Mouse (Mus musculus) heart, postnatal 0 days (tissue): ENCODE measurements around the gene A730049H05Rik. TPM values are rescaled to one million over a fixed set of nuclear protein-coding genes. Genes with fewer than 3 reads are reported as not detected.

Experiments
- ATAC-seq: fragments of 200-750 bp; cut with Nextera tagmentation; 2 replicates; pipeline ENCODE4 v1.8.0; 2017; ENCODE audit warnings: low read depth, moderate number of reproducible peaks, moderate library complexity; ENCODE audit not compliant: insufficient read depth
- DNase-seq: peaks from one replicate; pipeline ENCODE4 v3.0.0-alpha.2; 2016; ENCODE audit warnings: low spot score
- H3K27ac ChIP-seq: fragments of 300-500 bp; sonication (generic); 2 replicates; pipeline ENCODE4 v1.5.1; 2014; ENCODE audit warnings: low read depth, mild to moderate bottlenecking
- H3K27me3 ChIP-seq: fragments of 300-500 bp; sonication (generic); 2 replicates; pipeline ENCODE4 v1.6.1; 2014; ENCODE audit warnings: low read length, mixed read lengths; ENCODE audit not compliant: control insufficient read depth, insufficient read depth
- H3K36me3 ChIP-seq: fragments of 300-500 bp; sonication (generic); replicated peaks from 2 replicates; pipeline ENCODE4 v1.6.1; 2014; ENCODE audit warnings: low read length, mixed read lengths; ENCODE audit not compliant: control insufficient read depth, insufficient read depth
- H3K4me1 ChIP-seq: fragments of 300-500 bp; sonication (generic); 2 replicates; pipeline ENCODE4 v1.6.1; 2014; ENCODE audit warnings: antibody characterized with exemption; ENCODE audit not compliant: control insufficient read depth, insufficient read depth
- H3K4me2 ChIP-seq: fragments of 300-500 bp; sonication (generic); 2 replicates; pipeline ENCODE4 v1.6.1; 2014; ENCODE audit warnings: low read depth, mild to moderate bottlenecking, low read length, moderate library complexity
- H3K4me3 ChIP-seq: fragments of 300-500 bp; sonication (generic); 2 replicates; pipeline ENCODE4 v1.5.1; 2014; ENCODE audit warnings: low read depth, low read length
- H3K9ac ChIP-seq: fragments of 300-500 bp; sonication (generic); replicated peaks from 2 replicates; pipeline ENCODE4 v1.6.1; 2014; ENCODE audit warnings: low read depth, low read length, mixed read lengths
- H3K9me3 ChIP-seq: fragments of 300-500 bp; sonication (generic); replicated peaks from 2 replicates; pipeline ENCODE4 v1.6.1; 2016; ENCODE audit warnings: low read length; ENCODE audit not compliant: control insufficient read depth
- CTCF ChIP-seq: IDR thresholded peaks from 2 replicates; pipeline ENCODE4 v1.5.1; 2016; ENCODE audit warnings: antibody characterized with exemption, control low read depth, low read depth
- EP300 ChIP-seq: IDR thresholded peaks from 2 replicates; pipeline ENCODE4 v1.6.1; 2016; ENCODE audit warnings: antibody characterized with exemption, low read depth
- WGBS: fragments of 180-500 bp; shearing (Covaris S2); extraction: QIAGEN DNeasy Blood & Tissue Kit; methylation state at CpG from one replicate; pipeline ENCODE4 v1.1.7; 2014; 5-methylcytosine and 5-hydroxymethylcytosine counted together
- polyA plus RNA-seq: library from polyadenylated mRNA; unstranded; fragments of >200 nt; fragmentation: Nextera tagmentation; extraction: Ambion mirVana; gene quantifications from 2 replicates; pipeline ENCODE4 v1.2.1, GENCODE M21; 2015
- total RNA-seq: library from RNA; depleted of rRNA; stranded (reverse); fragments of >200 nt; gene quantifications from 2 replicates; pipeline ENCODE4 v1.2.3, GENCODE M21; 2014; ENCODE audit warnings: low replicate concordance

The A730049H05Rik gene
- total and polyA plus RNA-seq, 2 experiments from 2014 or later, result 0.46 to 1.7 TPM

- no peak overlapping the region for H3K4me3 ChIP-seq
Measured at GRCm38 (mm10) chr6:92846614-92847013, 30.3 kb downstream of the A730049H05Rik start.

GRCm38 (mm10) chr6:92849208-92849607, 32.9 kb downstream of the A730049H05Rik start:
- ATAC-seq, result peak; percentile 36; the same call in 1 of the 2 replicates

More at GRCm38 (mm10) chr6:92846614-92847013, 30.3 kb downstream of the A730049H05Rik start:
- no peak overlapping the region for H3K9ac ChIP-seq
- H3K4me1 ChIP-seq, result peaks cover 36% of the 10 kb centered on the region
- ATAC-seq (no peak), DNase-seq (no peak)
- WGBS, result 26% methylated on average over 4 of the region's 4 CpGs
- H3K9me3 ChIP-seq, result no peaks in the 10 kb centered on the region
- H3K4me2 ChIP-seq, result no peak overlapping the region
- H3K36me3 ChIP-seq, result peaks cover 27% of the 10 kb centered on the region
- peak overlapping the region; percentile 74 for H3K27ac ChIP-seq
- H3K27me3 ChIP-seq, result no peaks in the 10 kb centered on the region
- TF ChIP-seq EP300 (no peak), CTCF (no peak)

DNA sequence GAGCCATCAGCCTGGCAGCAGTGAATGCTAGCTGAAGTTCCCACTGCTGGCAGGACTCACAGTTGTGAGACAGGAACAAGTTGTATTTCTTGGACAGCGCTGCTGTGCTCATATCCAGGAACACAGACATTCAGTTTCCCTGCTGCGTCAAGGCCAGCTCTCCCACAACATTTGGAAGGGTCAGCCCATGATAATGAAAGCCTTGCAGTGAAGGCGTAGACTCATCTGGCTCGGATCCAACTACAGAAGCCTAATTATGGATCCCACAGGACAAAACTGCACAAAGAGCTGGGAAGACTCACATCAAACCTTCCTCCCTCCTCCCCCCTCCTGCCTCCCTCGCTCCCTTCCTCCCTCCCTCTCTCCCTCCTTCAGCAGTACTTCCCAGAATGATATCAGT, 34.0 kb downstream of the A730049H05Rik start:
- under 1% methylated on average over 5 of the region's 5 CpGs for WGBS
- Histone ChIP-seq H3K27me3 (no peaks in the 10 kb centered on the region), H3K4me2 (0 out of 2 replicates have a peak overlapping the region, but pooled peaks have one; percentile 11), H3K4me1 (peaks cover 34% of the 10 kb centered on the region), H3K4me3 (no peak overlapping the region), H3K9ac (no peak overlapping the region; the same call in 1 of the 2 replicates), H3K27ac (peak overlapping the region; percentile 80), H3K36me3 (peaks cover 39% of the 10 kb centered on the region), H3K9me3 (no peaks in the 10 kb centered on the region)
- TF ChIP-seq EP300 (peak; percentile 91), CTCF (no peak)
- DNase-seq (peak; percentile 97), ATAC-seq (peak; percentile 92)

More at GRCm38 (mm10) chr6:92849208-92849607, 32.9 kb downstream of the A730049H05Rik start:
- H3K9me3 ChIP-seq, result no peaks in the 10 kb centered on the region
- H3K4me2 ChIP-seq, result no peak overlapping the region
- no peak overlapping the region for H3K9ac ChIP-seq
- no peaks in the 10 kb centered on the region for H3K27me3 ChIP-seq
- peaks cover 38% of the 10 kb centered on the region for H3K4me1 ChIP-seq
- H3K27ac ChIP-seq, result peak overlapping the region; percentile 82
- no peak overlapping the region for H3K4me3 ChIP-seq
- peaks cover 44% of the 10 kb centered on the region for H3K36me3 ChIP-seq
- TF ChIP-seq EP300 (no peak), CTCF (0 out of 2 replicates have a peak, but pooled peaks have one; percentile 3)
- peak; percentile 60 for DNase-seq
- 62% methylated on average over 9 of the region's 9 CpGs for WGBS

DNA sequence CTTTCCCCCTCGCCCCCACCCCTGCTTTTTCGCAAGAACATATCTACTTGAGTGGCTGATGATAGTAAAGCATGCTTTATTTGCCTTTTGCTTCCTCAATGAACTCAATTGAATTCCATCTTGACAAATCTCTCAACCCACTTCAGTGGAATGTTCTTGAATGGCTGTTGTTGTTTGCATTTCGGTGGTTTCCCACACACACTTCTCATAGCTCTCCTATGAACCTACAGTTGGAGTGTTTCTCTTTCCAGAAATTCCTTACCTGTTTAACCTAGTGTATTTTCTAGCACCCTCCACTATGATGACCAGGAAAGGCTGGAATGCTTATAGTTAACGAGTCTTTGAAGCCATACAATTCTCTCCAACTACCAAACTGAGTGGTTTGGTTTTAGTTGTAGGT, 38.6 kb downstream of the A730049H05Rik start:
- Histone ChIP-seq H3K4me1 (peaks cover 24% of the 10 kb centered on the region; the same call in 1 of the 2 replicates), H3K36me3 (peaks cover 44% of the 10 kb centered on the region), H3K27ac (no peak overlapping the region), H3K4me3 (no peak overlapping the region), H3K4me2 (no peak overlapping the region), H3K9ac (no peak overlapping the region), H3K27me3 (no peaks in the 10 kb centered on the region), H3K9me3 (no peaks in the 10 kb centered on the region)
- TF ChIP-seq EP300 (no peak), CTCF (no peak)
- 74% methylated on average over 4 of the region's 4 CpGs for WGBS
- no peak for DNase-seq
- ATAC-seq, result no peak

DNA sequence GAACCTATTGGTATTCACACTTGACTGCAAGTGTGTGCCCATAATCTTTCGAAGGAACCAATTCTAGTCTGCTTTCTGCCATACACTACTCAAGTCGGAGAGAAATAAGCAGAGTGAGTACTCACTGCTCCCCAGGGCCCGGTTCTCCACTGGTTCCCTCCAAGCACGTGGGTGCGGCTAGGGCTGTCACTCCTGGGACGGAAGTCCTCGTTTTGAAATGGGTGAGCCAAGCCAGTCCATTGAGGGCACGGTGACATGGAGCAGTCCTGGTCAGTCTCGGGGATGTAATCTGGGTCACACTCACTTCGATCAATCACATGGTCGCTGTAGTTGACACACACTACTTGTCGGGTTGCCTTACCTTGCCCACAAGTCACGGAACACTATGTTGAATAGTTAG, 41.5 kb downstream of the A730049H05Rik start:
- H3K27ac ChIP-seq, result no peak overlapping the region
- ATAC-seq (no peak), DNase-seq (no peak)
- peaks cover 50% of the 10 kb centered on the region for H3K36me3 ChIP-seq
- peaks cover 21% of the 10 kb centered on the region for H3K4me1 ChIP-seq
- no peaks in the 10 kb centered on the region for H3K27me3 ChIP-seq
- H3K4me2 ChIP-seq, result no peak overlapping the region
- no peak for TF ChIP-seq EP300
- no peak for TF ChIP-seq CTCF
- WGBS, result 90% methylated on average over 13 of the region's 13 CpGs
- no peaks in the 10 kb centered on the region for H3K9me3 ChIP-seq
- H3K9ac ChIP-seq, result no peak overlapping the region
- no peak overlapping the region for H3K4me3 ChIP-seq
